Comparison of ENCODE assay signal across 9 mouse cellular contexts in genomic region chr13:10942031-10942655, GRCm38 (mm10).
DNase-seq lines count a peak whose midpoint lies in the region; TF ChIP-seq lines count a peak whose summit lies in the region.
"Had no signal": no experiment of that assay in that cellular context is flagged by ENCODE, and none has a peak within 500 bp of the region (broad histone marks: within the 10 kb centered on the region; RNA-seq: fewer than 3 reads in every experiment).

No protein-coding gene starts in this region.

- H3K4me3 ChIP-seq in cerebellum, adult 2 months (replicated peaks; ENCODE audit: insufficient read depth, low read depth, low read length): no peak overlapping the region
- H3K4me3 ChIP-seq in left cerebral cortex, adult 2 months: no peak overlapping the region
- H3K4me3 ChIP-seq: embryonic facial prominence, embryonic 13.5 days had no signal

- no peaks in the 10 kb centered on the region for H3K27me3 ChIP-seq in cerebellum, adult 2 months (ENCODE audit: control insufficient read depth, insufficient read depth, low read length)
- H3K27me3 ChIP-seq: embryonic facial prominence, embryonic 13.5 days had no signal

- WGBS in cerebellum, adult 2 months: 37% methylated on average over 4 of the region's 4 CpGs

- intact Hi-C loops in left cerebral cortex, adult 2 months (cut with DNase I): loop anchor here (2.0 kb wide), 1 partner anchor 621 kb away; no protein-coding TSS in a partner anchor

- TF ChIP-seq POLR2A in cerebellum, adult 2 months (IDR thresholded peaks at IDR 0.05; ENCODE audit: borderline replicate concordance, insufficient read depth, low read length): no peak

- peak; percentile 8 to 9 for DNase-seq in cerebellum, adult 18-20 months
- DNase-seq in cerebellum, adult 2 months: no peak
- peak; percentile 9 to 16 for DNase-seq in left cerebral cortex, adult 2 months (ENCODE audit: extremely low spot score in 1 of 2, low spot score in 2 of 2)
- DNase-seq in left cerebral cortex, adult 11 months (ENCODE audit: low spot score): no peak
- peak; percentile 60 for DNase-seq in adrenal gland, postnatal 10 days
- peak; percentile 49 for DNase-seq in heart, postnatal 4 days
- peak; percentile 51 for DNase-seq in right cerebral cortex, postnatal 4 days
- no peak for DNase-seq in ovary, postnatal 10 days (ENCODE audit: low spot score)

- H3K4me1 ChIP-seq in cerebellum, adult 2 months (ENCODE audit: control insufficient read depth, insufficient read depth, low read length): no peaks in the 10 kb centered on the region
- H3K4me1 ChIP-seq: embryonic facial prominence, embryonic 13.5 days had no signal

- H3K27ac ChIP-seq in cerebellum, adult 2 months (ENCODE audit: insufficient read depth, low read length): no peak overlapping the region
- H3K27ac ChIP-seq in left cerebral cortex, adult 2 months: no peak overlapping the region
- H3K27ac ChIP-seq: embryonic facial prominence, embryonic 13.5 days had no signal

- TF ChIP-seq CTCF in cerebellum, adult 2 months (IDR thresholded peaks at IDR 0.05; ENCODE audit: borderline replicate concordance, insufficient read depth, low read depth, low read length): no peak
- TF ChIP-seq CTCF in left cerebral cortex, adult 2 months (IDR thresholded peaks at IDR 0.05): peak; percentile 62

Comparison
In these comparisons a context has a peak if more than half of its experiments do, and no peak if none do; other contexts are left out.
1. DNase-seq: peak in cerebellum, adult 18-20 months (2 of 2), left cerebral cortex, adult 2 months (2 of 2), adrenal gland, postnatal 10 days (single experiment), heart, postnatal 4 days (single experiment) and right cerebral cortex, postnatal 4 days (single experiment); none in cerebellum, adult 2 months (0 of 2), left cerebral cortex, adult 11 months (single experiment) and ovary, postnatal 10 days (single experiment).